Mouse (Mus musculus): ENCODE data around the gene St7. TPM values are rescaled to one million over a fixed set of nuclear protein-coding genes. Genes with fewer than 3 reads are reported as not detected.

St7 gene
- total and polyA plus RNA-seq, 2 experiments from 2014 or later = 17.7 to 38.5 TPM

DNA sequence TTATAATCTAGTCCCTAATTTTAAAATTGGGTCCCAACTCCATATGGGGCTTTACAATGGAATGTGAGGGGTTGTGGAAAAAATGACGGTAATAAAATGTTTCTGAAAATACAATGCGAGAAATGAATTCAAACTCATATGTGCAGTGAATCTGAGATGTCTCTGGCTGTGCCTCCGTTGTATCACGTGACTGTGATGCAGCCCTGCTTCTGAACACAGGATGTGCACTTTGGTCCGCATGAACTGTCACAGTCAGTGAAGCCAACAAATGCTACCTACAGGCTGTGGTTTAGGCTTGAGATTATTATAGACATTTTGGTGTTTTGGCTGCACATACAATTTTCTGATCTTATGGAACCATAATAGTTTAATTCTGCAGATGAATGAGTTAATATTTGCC is 256.4 kb downstream of the St7 start:
- Histone ChIP-seq H3K9me3 (replicated peaks; ENCODE audit: control insufficient read depth, low read length) (no peaks in the 10 kb centered on the region), H3K4me2 (ENCODE audit: low read depth, low read length) (no peak overlapping the region), H3K4me3 (ENCODE audit: low read depth, low read length) (no peak overlapping the region), H3K27ac (ENCODE audit: low read depth) (no peak overlapping the region), H3K36me3 (replicated peaks; ENCODE audit: control insufficient read depth, insufficient read depth, low read length) (no peaks in the 10 kb centered on the region), H3K4me1 (ENCODE audit: control insufficient read depth, insufficient read depth) (0 out of 2 replicates have a peak, but pooled peaks cover 4% of the 10 kb centered on the region), H3K27me3 (ENCODE audit: control insufficient read depth, insufficient read depth, low read length) (no peaks in the 10 kb centered on the region), H3K9ac (replicated peaks; ENCODE audit: low read depth, low read length) (no peak overlapping the region)
- 80% methylated on average over 5 of the region's 5 CpGs for WGBS
- ATAC-seq (ENCODE audit: insufficient read depth, low read depth) = no peak
- no peak for DNase-seq (ENCODE audit: low spot score)
- no peak for TF ChIP-seq EP300 (IDR thresholded peaks at IDR 0.05; ENCODE audit: low read depth)
- no peak for TF ChIP-seq CTCF (IDR thresholded peaks at IDR 0.05; ENCODE audit: low read depth)

DNA sequence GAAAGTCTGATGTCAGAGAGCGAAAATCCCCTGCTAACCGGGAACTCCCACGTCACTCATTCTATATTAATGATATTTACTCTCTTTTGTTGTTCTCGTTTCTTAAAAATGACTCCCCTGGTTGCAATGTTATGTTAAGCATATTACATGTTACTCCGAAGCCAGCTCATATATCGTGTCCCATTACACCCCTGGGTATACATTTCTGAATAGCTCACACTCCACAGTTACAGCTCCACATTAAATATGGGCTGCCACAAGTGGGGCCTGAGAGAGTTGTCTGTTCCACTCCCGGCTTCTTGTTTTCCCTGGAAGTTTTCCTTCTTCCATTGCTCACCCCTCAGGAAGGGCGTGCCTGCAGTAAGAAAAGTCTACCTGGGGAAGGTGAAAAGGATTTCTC is 259.0 kb downstream of the St7 start:
- H3K27me3 ChIP-seq (ENCODE audit: control insufficient read depth, insufficient read depth, low read length) = no peaks in the 10 kb centered on the region
- H3K4me2 ChIP-seq (ENCODE audit: low read depth, low read length) = no peak overlapping the region
- H3K9me3 ChIP-seq (replicated peaks; ENCODE audit: control insufficient read depth, low read length) = no peaks in the 10 kb centered on the region
- no peak overlapping the region for H3K9ac ChIP-seq (replicated peaks; ENCODE audit: low read depth, low read length)
- H3K4me3 ChIP-seq (ENCODE audit: low read depth, low read length) = no peak overlapping the region
- no peak for TF ChIP-seq EP300 (IDR thresholded peaks at IDR 0.05; ENCODE audit: low read depth)
- no peak for TF ChIP-seq CTCF (IDR thresholded peaks at IDR 0.05; ENCODE audit: low read depth)
- DNase-seq (ENCODE audit: low spot score) (no peak), ATAC-seq (ENCODE audit: insufficient read depth, low read depth) (no peak)
- H3K36me3 ChIP-seq (replicated peaks; ENCODE audit: control insufficient read depth, insufficient read depth, low read length) = no peaks in the 10 kb centered on the region
- H3K4me1 ChIP-seq (ENCODE audit: control insufficient read depth, insufficient read depth) = no peaks in the 10 kb centered on the region
- H3K27ac ChIP-seq (ENCODE audit: low read depth) = no peak overlapping the region
- 87% methylated on average over 8 of the region's 8 CpGs for WGBS

DNA sequence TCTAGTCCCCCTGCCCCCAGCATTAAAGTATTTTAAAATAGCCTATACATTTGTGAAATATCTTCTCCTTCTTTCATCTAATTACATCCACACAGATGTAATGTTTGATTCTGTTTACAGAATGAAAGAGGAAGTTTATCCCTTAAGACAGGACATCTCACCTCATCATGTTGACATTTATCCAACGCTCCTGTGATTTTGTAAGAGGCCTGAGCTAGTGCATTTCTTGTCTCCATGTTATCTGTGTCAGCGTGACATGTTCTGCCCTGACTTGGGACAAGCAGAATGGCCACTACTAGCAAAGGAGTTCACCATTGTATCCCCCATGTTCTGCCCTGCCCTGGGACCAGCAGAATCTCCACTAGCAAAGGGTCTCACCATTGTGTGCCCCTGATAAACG is 270.7 kb downstream of the St7 start:
- 51% methylated on average over 3 of the region's 3 CpGs for WGBS
- Histone ChIP-seq H3K36me3 (replicated peaks; ENCODE audit: control insufficient read depth, insufficient read depth, low read length) (no peaks in the 10 kb centered on the region), H3K4me3 (ENCODE audit: low read depth, low read length) (no peak overlapping the region), H3K27ac (ENCODE audit: low read depth) (no peak overlapping the region), H3K27me3 (ENCODE audit: control insufficient read depth, insufficient read depth, low read length) (no peaks in the 10 kb centered on the region), H3K9me3 (replicated peaks; ENCODE audit: control insufficient read depth, low read length) (no peaks in the 10 kb centered on the region), H3K9ac (replicated peaks; ENCODE audit: low read depth, low read length) (no peak overlapping the region), H3K4me2 (ENCODE audit: low read depth, low read length) (no peak overlapping the region), H3K4me1 (ENCODE audit: control insufficient read depth, insufficient read depth) (no peaks in the 10 kb centered on the region)
- TF ChIP-seq CTCF (IDR thresholded peaks at IDR 0.05; ENCODE audit: low read depth) = no peak
- TF ChIP-seq EP300 (IDR thresholded peaks at IDR 0.05; ENCODE audit: low read depth) = no peak
- DNase-seq (ENCODE audit: low spot score) = no peak
- ATAC-seq (ENCODE audit: insufficient read depth, low read depth) = no peak

DNA sequence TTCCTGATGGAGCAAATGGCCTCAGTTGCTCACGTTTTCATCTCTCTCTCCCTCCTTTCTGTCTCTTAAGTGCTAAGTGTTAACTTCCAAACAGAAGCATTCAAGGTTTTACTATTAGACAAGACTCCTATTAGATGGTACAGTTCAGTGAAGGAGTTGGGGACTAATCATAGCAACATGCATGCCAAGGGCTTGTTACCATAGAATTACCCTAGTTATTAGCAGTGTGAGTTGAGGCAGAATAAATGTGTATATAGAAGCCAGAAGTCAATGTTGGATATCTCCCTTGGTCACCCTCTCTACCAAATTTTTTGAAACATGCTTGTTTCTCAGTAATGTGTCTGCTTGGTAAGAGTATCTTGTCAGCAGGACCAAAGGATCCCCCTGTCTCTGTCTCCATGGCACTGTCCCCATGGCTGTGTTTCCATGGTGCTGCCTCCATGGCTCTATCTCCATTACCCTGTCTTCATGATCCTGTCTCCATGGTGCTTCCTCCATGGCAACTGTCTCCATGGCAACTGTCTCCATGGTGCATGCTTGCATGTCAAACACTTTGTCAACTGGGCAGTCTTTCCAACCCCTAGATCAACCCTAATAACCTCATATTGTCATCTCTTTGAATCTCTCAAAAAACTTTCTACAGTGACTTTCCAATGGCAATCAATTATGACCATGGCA is 275.9 kb downstream of the St7 start:
- no peak overlapping the region for H3K9ac ChIP-seq (replicated peaks; ENCODE audit: low read depth, low read length)
- H3K27ac ChIP-seq (ENCODE audit: low read depth) = no peak overlapping the region
- H3K4me1 ChIP-seq (ENCODE audit: control insufficient read depth, insufficient read depth) = no peaks in the 10 kb centered on the region
- ATAC-seq (ENCODE audit: insufficient read depth, low read depth) (no peak), DNase-seq (ENCODE audit: low spot score) (no peak)
- no peak overlapping the region for H3K4me3 ChIP-seq (ENCODE audit: low read depth, low read length)
- no peak overlapping the region for H3K4me2 ChIP-seq (ENCODE audit: low read depth, low read length)
- 65% methylated on average over 1 of the region's 1 CpGs for WGBS
- H3K27me3 ChIP-seq (ENCODE audit: control insufficient read depth, insufficient read depth, low read length) = no peaks in the 10 kb centered on the region
- no peaks in the 10 kb centered on the region for H3K9me3 ChIP-seq (replicated peaks; ENCODE audit: control insufficient read depth, low read length)
- H3K36me3 ChIP-seq (replicated peaks; ENCODE audit: control insufficient read depth, insufficient read depth, low read length) = no peaks in the 10 kb centered on the region
- TF ChIP-seq EP300 (IDR thresholded peaks at IDR 0.05; ENCODE audit: low read depth) (no peak), CTCF (IDR thresholded peaks at IDR 0.05; ENCODE audit: low read depth) (no peak)

DNA sequence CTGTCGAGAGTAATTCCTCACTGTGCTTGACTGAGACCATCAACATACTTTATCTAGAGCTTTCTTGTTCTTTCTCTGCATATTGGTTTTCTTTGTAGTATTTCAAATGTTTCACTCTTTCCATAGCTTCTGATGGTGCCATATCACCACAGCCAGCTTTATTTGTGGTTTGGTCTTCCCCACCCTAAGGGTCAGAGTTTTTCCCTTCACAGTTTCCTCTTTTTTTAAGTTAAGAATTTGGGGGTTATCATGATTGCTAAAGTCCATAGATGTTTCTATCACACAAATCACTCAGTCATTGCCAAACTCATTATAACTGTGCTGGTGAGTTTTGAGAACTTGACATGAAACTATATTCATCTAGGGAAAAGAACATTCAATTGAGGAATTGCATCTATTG is 277.1 kb downstream of the St7 start:
- no peak overlapping the region for H3K4me3 ChIP-seq (ENCODE audit: low read depth, low read length)
- H3K36me3 ChIP-seq (replicated peaks; ENCODE audit: control insufficient read depth, insufficient read depth, low read length) = no peaks in the 10 kb centered on the region
- no peak for ATAC-seq (ENCODE audit: insufficient read depth, low read depth)
- H3K9ac ChIP-seq (replicated peaks; ENCODE audit: low read depth, low read length) = no peak overlapping the region
- no peak overlapping the region for H3K4me2 ChIP-seq (ENCODE audit: low read depth, low read length)
- no peak overlapping the region for H3K27ac ChIP-seq (ENCODE audit: low read depth)
- H3K9me3 ChIP-seq (replicated peaks; ENCODE audit: control insufficient read depth, low read length) = no peaks in the 10 kb centered on the region
- H3K27me3 ChIP-seq (ENCODE audit: control insufficient read depth, insufficient read depth, low read length) = no peaks in the 10 kb centered on the region
- 72% methylated on average over 1 of the region's 1 CpGs for WGBS
- DNase-seq (ENCODE audit: low spot score) = no peak
- H3K4me1 ChIP-seq (ENCODE audit: control insufficient read depth, insufficient read depth) = no peaks in the 10 kb centered on the region
- TF ChIP-seq CTCF (IDR thresholded peaks at IDR 0.05; ENCODE audit: low read depth) (no peak), EP300 (IDR thresholded peaks at IDR 0.05; ENCODE audit: low read depth) (no peak)

DNA sequence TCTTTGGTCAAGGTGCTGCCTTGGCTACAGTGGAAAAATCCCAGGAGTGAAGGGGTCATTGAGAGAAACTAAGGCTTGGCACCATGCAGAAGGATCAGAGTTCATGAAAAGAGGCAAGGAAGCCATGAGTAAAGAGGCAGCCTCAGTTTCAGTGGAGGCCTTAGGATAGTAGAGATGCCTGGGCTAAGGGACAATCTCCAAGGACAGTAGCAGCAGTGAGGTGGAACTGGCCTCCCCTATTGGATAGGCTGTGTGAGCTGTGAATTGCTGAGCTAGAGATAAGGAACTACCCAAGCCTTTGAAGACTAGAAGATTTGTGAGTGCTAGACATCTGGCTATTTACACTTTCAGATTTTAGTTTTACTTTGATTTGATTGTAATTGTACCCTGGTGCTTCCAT is 278.7 kb downstream of the St7 start:
- DNase-seq (ENCODE audit: low spot score) = no peak
- ATAC-seq (ENCODE audit: insufficient read depth, low read depth) = no peak
- no peak for TF ChIP-seq CTCF (IDR thresholded peaks at IDR 0.05; ENCODE audit: low read depth)
- TF ChIP-seq EP300 (IDR thresholded peaks at IDR 0.05; ENCODE audit: low read depth) = no peak
- Histone ChIP-seq H3K27me3 (ENCODE audit: control insufficient read depth, insufficient read depth, low read length) (no peaks in the 10 kb centered on the region), H3K9me3 (replicated peaks; ENCODE audit: control insufficient read depth, low read length) (no peaks in the 10 kb centered on the region), H3K36me3 (replicated peaks; ENCODE audit: control insufficient read depth, insufficient read depth, low read length) (no peaks in the 10 kb centered on the region), H3K27ac (ENCODE audit: low read depth) (no peak overlapping the region), H3K4me3 (ENCODE audit: low read depth, low read length) (no peak overlapping the region), H3K9ac (replicated peaks; ENCODE audit: low read depth, low read length) (no peak overlapping the region), H3K4me2 (ENCODE audit: low read depth, low read length) (no peak overlapping the region), H3K4me1 (ENCODE audit: control insufficient read depth, insufficient read depth) (no peaks in the 10 kb centered on the region)

Data from heart, postnatal 0 days (tissue).